Mouse (Mus musculus) hindbrain, embryonic 10.5 days (tissue): Measurements from ENCODE around the gene Olfr813. TPM values are rescaled to one million over a fixed set of nuclear protein-coding genes. Genes with fewer than 3 reads are reported as not detected.
"Not testable (repeated sequence)": the region's sequence is repeated elsewhere in the genome, so short reads cannot be mapped to it uniquely, and the experiment has no call there.

Source experiments
- DNase-seq: peaks from one replicate; pipeline ENCODE4 v3.0.0-alpha.2; 2017; ENCODE audit warnings: low spot score
- H3K27ac ChIP-seq: fragments of 300-500 bp; sonication (generic); 2 replicates; pipeline ENCODE4 v1.5.1; 2016; ENCODE audit warnings: mild to moderate bottlenecking, moderate library complexity
- H3K27me3 ChIP-seq: fragments of 300-500 bp; sonication (generic); 2 replicates; pipeline ENCODE4 v1.6.1; 2016; ENCODE audit warnings: mild to moderate bottlenecking; ENCODE audit not compliant: poor library complexity, insufficient read depth, severe bottlenecking
- H3K36me3 ChIP-seq: fragments of 300-500 bp; sonication (generic); 2 replicates; pipeline ENCODE4 v1.6.1; 2016; ENCODE audit warnings: mild to moderate bottlenecking, moderate library complexity
- H3K4me1 ChIP-seq: fragments of 300-500 bp; sonication (generic); replicated peaks from 2 replicates; pipeline ENCODE4 v1.6.1; 2016; ENCODE audit warnings: mild to moderate bottlenecking
- H3K4me3 ChIP-seq: fragments of 300-500 bp; sonication (generic); 2 replicates; pipeline ENCODE4 v1.5.1; 2016; ENCODE audit warnings: mild to moderate bottlenecking, moderate library complexity
- H3K9me3 ChIP-seq: fragments of 300-500 bp; sonication (generic); 2 replicates; pipeline ENCODE4 v1.6.1; 2016; ENCODE audit warnings: mild to moderate bottlenecking, moderate library complexity
- WGBS: fragments of 180-500 bp; shearing (Covaris S2); methylation state at CpG from one replicate; pipeline ENCODE4 v1.1.7; 2016; 5-methylcytosine and 5-hydroxymethylcytosine counted together
- polyA plus RNA-seq: library from polyadenylated mRNA; unstranded; fragments of >200 nt; fragmentation: Nextera tagmentation; extraction: Ambion mirVana; gene quantifications from 2 replicates; pipeline ENCODE4 v1.2.1, GENCODE M21; 2016

Gene Olfr813
- polyA plus RNA-seq = not detected in 2 replicates

- no peak for DNase-seq
- H3K36me3 ChIP-seq = no peaks in the 10 kb centered on the region
- H3K4me3 ChIP-seq = no peak within 1 kb of the TSS
- H3K9me3 ChIP-seq = no peaks in the 10 kb centered on the region
- no peaks in the 10 kb centered on the region for H3K27me3 ChIP-seq
- no peaks in the 10 kb centered on the region for H3K4me1 ChIP-seq
- no peak within 1 kb of the TSS for H3K27ac ChIP-seq
Observed at GRCm38 (mm10) chr10:129855067-129855466, at the start of gene Olfr813. Gene Olfr813 (plus strand): TSS chr10:129855367.

GRCm38 (mm10) chr10:129845994-129846393 lies 9.2 kb upstream of the Olfr813 start, which contains the start of gene Olfr812:
Gene Olfr812 (minus strand): TSS chr10:129846094.
- Histone ChIP-seq H3K27me3 (no peaks in the 10 kb centered on the region), H3K4me3 (no peak within 1 kb of the TSS), H3K27ac (no peak within 1 kb of the TSS), H3K4me1 (no peaks in the 10 kb centered on the region), H3K36me3 (no peaks in the 10 kb centered on the region), H3K9me3 (no peaks in the 10 kb centered on the region)
- 88% methylated on average over 1 of the region's 1 CpGs for WGBS
- DNase-seq = no peak

DNA sequence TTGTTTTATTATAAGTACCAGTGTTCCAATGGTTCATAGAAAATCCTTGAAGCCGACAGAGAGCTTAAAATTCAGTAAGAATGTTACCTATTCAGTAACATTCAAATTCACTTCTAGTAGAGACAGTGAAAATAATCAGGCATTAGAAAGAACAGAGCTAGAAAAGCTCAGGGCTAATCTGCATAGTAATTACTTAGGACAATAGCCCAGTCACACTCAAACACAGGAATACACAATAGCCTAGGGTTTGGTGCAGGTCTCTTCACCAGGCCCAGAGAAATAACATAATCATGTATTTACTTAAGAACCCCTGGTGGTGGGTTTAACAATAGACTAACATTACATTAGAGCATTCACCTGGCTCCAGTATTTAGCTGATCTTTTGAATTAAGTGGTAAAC lies 7.8 kb upstream of the Olfr813 start:
- DNase-seq = no peak
- Histone ChIP-seq H3K27ac (no peak overlapping the region), H3K36me3 (no peaks in the 10 kb centered on the region), H3K9me3 (no peaks in the 10 kb centered on the region), H3K27me3 (no peaks in the 10 kb centered on the region), H3K4me3 (no peak overlapping the region), H3K4me1 (no peaks in the 10 kb centered on the region)
- WGBS = 69% methylated on average over 1 of the region's 1 CpGs

DNA sequence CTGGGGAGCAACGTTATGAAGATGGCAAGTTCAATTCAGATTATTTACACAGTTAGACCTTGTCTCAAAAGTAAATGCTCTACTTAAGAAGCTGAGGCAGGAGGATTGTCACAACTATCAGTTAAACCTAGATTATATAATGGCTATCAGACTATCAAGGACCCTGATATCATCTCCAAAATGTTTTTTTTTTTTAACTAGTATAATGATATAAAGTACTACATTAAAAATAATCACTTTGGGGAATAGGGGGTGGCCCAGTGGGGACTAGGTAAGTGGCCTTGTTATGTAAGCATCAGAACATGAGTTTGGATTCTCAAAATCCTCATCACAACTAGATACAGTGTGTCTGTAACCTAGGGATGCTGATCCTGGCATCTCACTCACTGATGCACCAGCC lies 24.6 kb downstream of the Olfr813 start, which contains the start of gene Olfr814:
Gene Olfr814, minus strand, starts transcription at position 101 of the 400 bp plus-strand sequence.
- H3K4me1 ChIP-seq, H3K9me3 ChIP-seq, H3K36me3 ChIP-seq, H3K27me3 ChIP-seq, H3K27ac ChIP-seq, H3K4me3 ChIP-seq, DNase-seq: not testable (repeated sequence)
- WGBS = 65% methylated on average over 1 of the region's 1 CpGs

DNA sequence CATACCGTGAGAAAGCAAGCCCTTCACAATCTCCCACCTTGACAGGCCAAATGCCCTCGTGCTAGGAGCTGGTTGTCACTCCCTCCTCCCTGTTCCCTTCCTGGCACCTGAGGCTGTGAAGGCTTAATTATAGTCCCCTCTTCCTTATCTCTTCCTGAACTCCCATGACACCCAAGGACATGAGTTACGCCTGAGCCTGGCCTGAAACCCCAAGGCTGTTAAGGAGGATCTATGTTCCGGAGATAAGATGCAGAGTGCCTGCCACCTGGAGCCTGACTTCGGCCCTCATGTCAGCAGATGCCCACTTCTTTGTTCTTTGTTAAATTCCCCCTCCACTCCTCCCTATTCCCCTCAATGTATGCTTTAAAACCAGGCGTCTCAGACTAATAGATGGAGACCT lies 30.3 kb downstream of the Olfr813 start:
- H3K4me3 ChIP-seq, H3K4me1 ChIP-seq, H3K9me3 ChIP-seq, H3K27me3 ChIP-seq, H3K36me3 ChIP-seq, H3K27ac ChIP-seq, DNase-seq: not testable (repeated sequence)
- WGBS = 86% methylated on average over 6 of the region's 6 CpGs

DNA sequence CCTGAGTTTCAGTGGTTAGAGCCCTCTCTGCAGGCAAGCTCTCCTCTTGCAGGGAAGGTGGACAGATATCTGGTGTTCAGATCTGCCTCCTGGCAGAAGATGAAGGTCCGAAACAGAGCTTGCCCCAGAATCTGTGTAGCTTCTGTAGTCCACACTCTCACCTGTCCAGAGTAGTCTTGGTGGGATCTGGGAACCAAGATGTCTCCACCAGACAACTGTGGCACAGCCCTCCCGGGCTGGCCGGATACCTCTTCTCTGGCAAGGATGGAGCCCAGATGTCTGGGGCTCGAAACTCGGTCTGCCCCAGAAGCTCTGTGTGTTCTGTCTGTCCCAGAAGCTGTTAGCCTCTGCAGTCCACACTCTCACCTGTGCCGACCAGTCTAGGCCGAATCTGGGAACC lies 30.8 kb downstream of the Olfr813 start:
- H3K4me3 ChIP-seq = no peak overlapping the region
- no peaks in the 10 kb centered on the region for H3K36me3 ChIP-seq
- H3K27me3 ChIP-seq = no peaks in the 10 kb centered on the region
- 96% methylated on average over 7 of the region's 7 CpGs for WGBS
- no peak overlapping the region for H3K27ac ChIP-seq
- H3K9me3 ChIP-seq = no peaks in the 10 kb centered on the region
- H3K4me1 ChIP-seq = no peaks in the 10 kb centered on the region
- no peak for DNase-seq

DNA sequence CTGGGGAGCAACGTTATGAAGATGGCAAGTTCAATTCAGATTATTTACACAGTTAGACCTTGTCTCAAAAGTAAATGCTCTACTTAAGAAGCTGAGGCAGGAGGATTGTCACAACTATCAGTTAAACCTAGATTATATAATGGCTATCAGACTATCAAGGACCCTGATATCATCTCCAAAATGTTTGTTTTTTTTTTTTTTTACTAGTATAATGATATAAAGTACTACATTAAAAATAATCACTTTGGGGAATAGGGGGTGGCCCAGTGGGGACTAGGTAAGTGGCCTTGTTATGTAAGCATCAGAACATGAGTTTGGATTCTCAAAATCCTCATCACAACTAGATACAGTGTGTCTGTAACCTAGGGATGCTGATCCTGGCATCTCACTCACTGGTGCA lies 50.6 kb downstream of the Olfr813 start, which contains the start of gene Olfr815:
Gene Olfr815, minus strand, starts transcription at position 101 of the 400 bp plus-strand sequence.
- not testable (repeated sequence) for H3K36me3 ChIP-seq, H3K9me3 ChIP-seq, H3K27me3 ChIP-seq, H3K4me3 ChIP-seq, H3K4me1 ChIP-seq, DNase-seq, H3K27ac ChIP-seq
- WGBS = 68% methylated on average over 1 of the region's 1 CpGs

Other genes starting within 250 kb of the Olfr813 start
- not detected in 2 replicates for gene Olfr796, start 242.8 kb upstream of the Olfr813 start, polyA plus RNA-seq
- gene Olfr798, start 227.4 kb upstream of the Olfr813 start, polyA plus RNA-seq = not detected in 2 replicates
- not detected in 2 replicates for gene Olfr799, start 217.9 kb upstream of the Olfr813 start, polyA plus RNA-seq
- not detected in 2 replicates for gene Olfr800, start 197.7 kb upstream of the Olfr813 start, polyA plus RNA-seq
- not detected in 2 replicates for gene Olfr801, start 181.5 kb upstream of the Olfr813 start, polyA plus RNA-seq
- gene Olfr802, start 167.2 kb upstream of the Olfr813 start, polyA plus RNA-seq = not detected in 2 replicates
- gene Olfr803, start 161.1 kb upstream of the Olfr813 start, polyA plus RNA-seq = not detected in 2 replicates
- gene Olfr804, start 152.2 kb upstream of the Olfr813 start, polyA plus RNA-seq = not detected in 2 replicates
- gene Olfr805, start 126.0 kb upstream of the Olfr813 start, polyA plus RNA-seq = not detected in 2 replicates
- gene Olfr806, start 113.4 kb upstream of the Olfr813 start, polyA plus RNA-seq = not detected in 2 replicates
- gene Olfr807, start 97.6 kb upstream of the Olfr813 start, polyA plus RNA-seq = not detected in 2 replicates
- gene Olfr808, start 89.9 kb upstream of the Olfr813 start, polyA plus RNA-seq = not detected in 2 replicates
- not detected in 2 replicates for gene Olfr809, start 80.7 kb upstream of the Olfr813 start, polyA plus RNA-seq
- gene Olfr810, start 60.5 kb upstream of the Olfr813 start, polyA plus RNA-seq = not detected in 2 replicates
- not detected in 2 replicates for gene Olfr811, start 51.0 kb upstream of the Olfr813 start, polyA plus RNA-seq
- gene Olfr812, start 9.3 kb upstream of the Olfr813 start, polyA plus RNA-seq = not detected in 2 replicates
- gene Olfr814, start 24.5 kb downstream of the Olfr813 start, polyA plus RNA-seq = not detected in 2 replicates
- not detected in 2 replicates for gene Olfr815, start 50.5 kb downstream of the Olfr813 start, polyA plus RNA-seq
- not detected in 2 replicates for gene Olfr816, start 60.2 kb downstream of the Olfr813 start, polyA plus RNA-seq
- gene Olfr818, start 93.7 kb downstream of the Olfr813 start, polyA plus RNA-seq = not detected in 2 replicates
- gene Olfr819, start 111.9 kb downstream of the Olfr813 start, polyA plus RNA-seq = not detected in 2 replicates
- not detected in 2 replicates for gene Olfr247, start 120.8 kb downstream of the Olfr813 start, polyA plus RNA-seq
- gene Gm10310, start 129.7 kb downstream of the Olfr813 start, polyA plus RNA-seq = not detected in 2 replicates
- gene Olfr820, start 157.3 kb downstream of the Olfr813 start, polyA plus RNA-seq = not detected in 2 replicates
- gene Olfr821, start 175.0 kb downstream of the Olfr813 start, polyA plus RNA-seq = not detected in 2 replicates
- gene Olfr822, start 215.8 kb downstream of the Olfr813 start, polyA plus RNA-seq = not detected in 2 replicates